Mouse (Mus musculus) pancreas, adult 10 weeks (tissue): ENCODE data around the gene Olfml2b. TPM values are rescaled to one million over a fixed set of nuclear protein-coding genes. Genes with fewer than 3 reads are reported as not detected.

ENCODE experiments used
- polyA plus RNA-seq: library from polyadenylated mRNA; stranded (reverse); fragments of 350-450 nt; fragmentation: Illumina TruSeq; extraction: RNeasy Lipid Tissue Mini Kit (QIAGEN cat#74804); gene quantifications from one replicate; pipeline ENCODE4 v1.2.3, GENCODE M21; 2015; ENCODE audit warnings: low read depth, low replicate concordance; ENCODE audit not compliant: insufficient read depth

The Olfml2b gene
- polyA plus RNA-seq = 4.8 TPM

DNA sequence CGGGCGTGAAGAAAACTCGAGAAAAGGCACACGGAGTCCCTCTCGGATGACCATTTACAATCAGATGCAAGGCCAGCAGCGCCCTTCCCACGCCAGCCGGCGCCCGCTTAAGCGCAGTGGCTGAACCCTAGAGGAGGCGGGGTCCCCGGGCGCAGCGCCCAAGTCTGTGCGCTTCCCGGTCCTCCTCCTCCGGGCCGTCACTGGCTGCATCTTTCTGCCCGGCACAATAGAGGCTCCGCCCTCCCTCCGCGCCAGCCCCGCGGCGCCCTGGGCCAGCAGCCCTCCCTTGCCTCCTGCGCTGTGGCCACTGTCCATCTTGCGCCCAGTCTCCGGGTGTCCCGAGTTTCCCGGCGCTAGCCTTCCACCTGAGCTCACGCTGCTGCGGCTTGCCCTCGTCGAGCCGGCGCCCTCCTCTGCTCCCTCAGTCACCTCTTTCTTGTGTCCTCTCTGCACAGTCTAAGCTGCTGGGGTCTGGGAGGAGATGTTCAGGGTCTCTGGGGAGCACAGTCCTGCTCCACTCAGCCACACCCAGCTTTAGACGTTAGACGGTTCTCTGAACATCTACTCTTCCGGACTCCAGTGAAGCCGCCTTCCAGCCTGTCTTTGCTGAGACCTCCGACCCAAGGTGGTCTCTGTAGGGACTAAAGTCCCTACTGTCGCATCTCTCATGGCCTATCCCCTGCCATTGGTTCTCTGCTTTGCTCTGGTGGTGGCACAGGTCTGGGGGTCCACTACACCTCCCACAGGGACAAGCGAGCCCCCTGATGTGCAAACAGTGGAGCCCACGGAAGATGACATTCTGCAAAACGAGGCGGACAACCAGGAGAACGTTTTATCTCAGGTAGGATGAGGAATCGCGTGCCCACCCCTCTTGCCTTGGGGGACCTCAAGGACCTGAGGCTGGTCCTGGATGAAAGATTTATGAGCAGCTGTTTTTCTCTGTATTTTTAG is at the start of gene Olfml2b:
Gene Olfml2b (plus strand): TSS at position 278 of the 951 bp plus-strand sequence.

Other genes with a start within 250 kb of the Olfml2b start
- 1.0 TPM for gene Nos1ap, start 54.7 kb upstream of the Olfml2b start, polyA plus RNA-seq
- gene Atf6, start 223.2 kb downstream of the Olfml2b start, polyA plus RNA-seq = 7.7 TPM
- not detected for gene Gm26620, start 240.5 kb downstream of the Olfml2b start, polyA plus RNA-seq
- 8.2 TPM for gene Dusp12, start 241.0 kb downstream of the Olfml2b start, polyA plus RNA-seq